Mouse (Mus musculus) effector memory CD4-positive, alpha-beta T cell, adult 5 months (primary cell): ENCODE data around the gene Olfr1287. TPM values are rescaled to one million over a fixed set of nuclear protein-coding genes. Genes with fewer than 3 reads are reported as not detected.

Experiments
- polyA plus RNA-seq: library from polyadenylated mRNA; unstranded; fragments of 100-300 nt; shearing (Covaris generic); gene quantifications from one replicate; pipeline ENCODE4 v1.2.1, GENCODE M21; 2017

Olfr1287 gene
- polyA plus RNA-seq = not detected

GRCm38 (mm10) chr2:111448842-111449241, at the start of gene Olfr1287:
TSS of gene Olfr1287 (plus strand) at chr2:111449142.

GRCm38 (mm10) chr2:111422931-111423330, 26.0 kb upstream of the Olfr1287 start, which contains the start of gene Olfr1286:
TSS of gene Olfr1286 (minus strand) at chr2:111423115.

GRCm38 (mm10) chr2:111473801-111474200, 24.9 kb downstream of the Olfr1287 start, which contains the start of gene Olfr1288:
TSS of gene Olfr1288 (plus strand) at chr2:111474101.

GRCm38 (mm10) chr2:111480519-111480918, 31.6 kb downstream of the Olfr1287 start, which contains the start of gene Olfr1289:
TSS of gene Olfr1289 (plus strand) at chr2:111480819.

GRCm38 (mm10) chr2:111493729-111494128, 44.8 kb downstream of the Olfr1287 start, which contains the start of gene Olfr1290:
TSS of gene Olfr1290 (minus strand) at chr2:111493829.

GRCm38 (mm10) chr2:111496880-111497279, 47.9 kb downstream of the Olfr1287 start, which contains the start of gene Olfr1291-ps1:
TSS of gene Olfr1291-ps1 (plus strand) at chr2:111497180.

Other genes starting within 250 kb of the Olfr1287 start
- gene 4930430A15Rik, start 219.5 kb upstream of the Olfr1287 start, polyA plus RNA-seq = not detected
- gene Olfr1275, start 213.9 kb upstream of the Olfr1287 start, polyA plus RNA-seq = not detected
- not detected for gene Olfr1276, start 194.6 kb upstream of the Olfr1287 start, polyA plus RNA-seq
- 0.12 TPM for gene Olfr1277, start 175.0 kb upstream of the Olfr1287 start, polyA plus RNA-seq
- not detected for gene Olfr1278, start 159.0 kb upstream of the Olfr1287 start, polyA plus RNA-seq
- not detected for gene Olfr1279, start 148.5 kb upstream of the Olfr1287 start, polyA plus RNA-seq
- gene Olfr1280, start 135.1 kb upstream of the Olfr1287 start, polyA plus RNA-seq = not detected
- not detected for gene Olfr1281, start 122.6 kb upstream of the Olfr1287 start, polyA plus RNA-seq
- not detected for gene Olfr1282, start 113.1 kb upstream of the Olfr1287 start, polyA plus RNA-seq
- gene Olfr1283, start 82.4 kb upstream of the Olfr1287 start, polyA plus RNA-seq = not detected
- gene Olfr1284, start 73.6 kb upstream of the Olfr1287 start, polyA plus RNA-seq = 0.34 TPM
- gene Olfr1286, start 26.0 kb upstream of the Olfr1287 start, polyA plus RNA-seq = not detected
- gene Olfr1288, start 25.0 kb downstream of the Olfr1287 start, polyA plus RNA-seq = not detected
- gene Olfr1289, start 31.7 kb downstream of the Olfr1287 start, polyA plus RNA-seq = not detected
- not detected for gene Olfr1290, start 44.7 kb downstream of the Olfr1287 start, polyA plus RNA-seq
- 0.10 TPM for gene Olfr1291-ps1, start 48.0 kb downstream of the Olfr1287 start, polyA plus RNA-seq
- not detected for gene Olfr1293-ps, start 76.1 kb downstream of the Olfr1287 start, polyA plus RNA-seq
- not detected for gene Olfr1294, start 91.1 kb downstream of the Olfr1287 start, polyA plus RNA-seq
- gene Olfr1295, start 120.5 kb downstream of the Olfr1287 start, polyA plus RNA-seq = not detected
- gene Olfr1297, start 177.4 kb downstream of the Olfr1287 start, polyA plus RNA-seq = not detected
- gene Olfr1298, start 200.1 kb downstream of the Olfr1287 start, polyA plus RNA-seq = not detected
- not detected for gene Olfr1299, start 212.3 kb downstream of the Olfr1287 start, polyA plus RNA-seq